Mouse (Mus musculus): Measurements from ENCODE around the gene Zfp385a.

DNA sequence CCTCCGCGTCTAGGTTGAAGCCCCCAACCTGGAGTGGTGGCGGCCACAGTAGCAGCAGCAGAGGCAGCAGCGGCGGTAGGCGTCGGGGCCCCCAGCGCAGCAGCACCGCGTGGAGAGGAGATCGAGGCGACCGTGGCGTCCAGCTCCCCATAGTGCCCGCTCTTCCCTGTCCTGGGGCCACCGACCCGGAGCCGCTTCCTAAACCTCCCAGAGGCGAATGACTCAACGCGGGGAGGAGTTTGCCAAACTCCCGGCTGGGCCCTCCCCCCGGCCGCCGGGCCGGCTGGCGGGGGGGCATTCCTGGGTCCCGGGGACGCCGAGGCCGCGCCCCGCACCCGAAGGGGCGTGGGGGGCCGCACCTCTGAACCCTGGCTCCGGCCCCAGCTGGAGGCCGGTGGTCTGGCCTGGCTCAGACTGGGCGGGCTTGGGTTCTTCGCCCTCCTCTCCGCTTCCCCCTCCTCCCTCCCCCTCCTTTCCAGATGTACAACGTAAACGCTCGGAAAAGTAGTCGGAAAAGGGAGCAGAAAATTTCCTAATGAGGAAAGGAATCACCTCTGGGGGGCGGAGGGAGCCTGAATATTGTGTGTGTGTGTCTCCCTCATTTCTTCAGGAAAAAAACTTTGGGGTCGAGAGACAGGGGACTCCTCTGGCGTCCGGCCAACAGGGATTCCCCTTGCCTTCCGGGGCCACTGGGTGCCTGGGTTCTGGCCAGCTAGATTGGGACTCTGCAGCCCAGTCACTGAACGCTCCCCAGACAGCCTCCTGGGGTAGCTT is 26.7 kb upstream of the Zfp385a start, which contains the start of gene Itga5:
- no peak for TF ChIP-seq CTCF (IDR thresholded peaks at IDR 0.05; ENCODE audit: extremely low read depth, insufficient read depth, insufficient read length, insufficient replicate concordance)
- no peak for TF ChIP-seq POLR2A (IDR thresholded peaks at IDR 0.05; ENCODE audit: low read depth, low read length)
